Mouse (Mus musculus) gastrocnemius, adult 18-20 months (tissue): ENCODE data around the gene Osbpl9. TPM values are rescaled to one million over a fixed set of nuclear protein-coding genes. Genes with fewer than 3 reads are reported as not detected.
A peak's percentile ranks its signal among the peaks of the same experiment; 100 is the strongest.

Experiments used
- DNase-seq: peaks from one replicate; pipeline ENCODE4 v3.0.0; 2021; ENCODE audit warnings: low spot score
- total RNA-seq, 2 experiments: library from RNA; stranded (reverse); gene quantifications; 2 replicates each; pipeline ENCODE4 v1.2.3; 2021

Osbpl9 gene
- total RNA-seq, 2 experiments from 2014 or later: 91.6 to 107 TPM

GRCm38 (mm10) chr4:109210253-109210652 is 8.2 kb upstream of the Osbpl9 start:
- DNase-seq: peak; percentile 78

- DNase-seq: no peak
Measured at GRCm38 (mm10) chr4:109207524-109207923, 5.5 kb upstream of the Osbpl9 start.

- no peak for DNase-seq
Measured at GRCm38 (mm10) chr4:109204416-109204815, 2.3 kb upstream of the Osbpl9 start.

GRCm38 (mm10) chr4:109203931-109204330 is 1.9 kb upstream of the Osbpl9 start:
- DNase-seq: no peak

GRCm38 (mm10) chr4:109199069-109199468 is 3.0 kb downstream of the Osbpl9 start:
- DNase-seq: peak; percentile 42

- DNase-seq: no peak
Measured at GRCm38 (mm10) chr4:109195900-109196629, 6.0 kb downstream of the Osbpl9 start.

GRCm38 (mm10) chr4:109193886-109194285 is 8.2 kb downstream of the Osbpl9 start:
- peak; percentile 64 for DNase-seq

- DNase-seq: no peak
Measured at GRCm38 (mm10) chr4:109191598-109191997, 10.5 kb downstream of the Osbpl9 start.

GRCm38 (mm10) chr4:109185616-109186405 is 16.3 kb downstream of the Osbpl9 start:
- DNase-seq: no peak

GRCm38 (mm10) chr4:109175677-109176076 is 26.4 kb downstream of the Osbpl9 start:
- peak; percentile 37 for DNase-seq

GRCm38 (mm10) chr4:109173775-109174440 is 28.2 kb downstream of the Osbpl9 start:
- peak; percentile 61 for DNase-seq

GRCm38 (mm10) chr4:109173369-109173768 is 28.7 kb downstream of the Osbpl9 start:
- DNase-seq: no peak

GRCm38 (mm10) chr4:109165521-109166173 is 36.4 kb downstream of the Osbpl9 start:
- peak; percentile 93 for DNase-seq

- peak; percentile 82 for DNase-seq
Measured at GRCm38 (mm10) chr4:109156481-109157261, 45.4 kb downstream of the Osbpl9 start.

- DNase-seq: no peak
Measured at GRCm38 (mm10) chr4:109156073-109156472, 46.0 kb downstream of the Osbpl9 start.

GRCm38 (mm10) chr4:109150214-109150613 is 51.9 kb downstream of the Osbpl9 start:
- peak; percentile 34 for DNase-seq

- no peak for DNase-seq
Measured at GRCm38 (mm10) chr4:109149411-109149810, 52.7 kb downstream of the Osbpl9 start.

- DNase-seq: peak; percentile 63
Measured at GRCm38 (mm10) chr4:109147278-109148038, 54.6 kb downstream of the Osbpl9 start.

- DNase-seq: no peak
Measured at GRCm38 (mm10) chr4:109143091-109143490, 59.0 kb downstream of the Osbpl9 start.

- no peak for DNase-seq
Measured at GRCm38 (mm10) chr4:109138551-109138950, 63.5 kb downstream of the Osbpl9 start.
